ENCODE assay signal across 20 mouse cellular contexts in the genomic region with DNA sequence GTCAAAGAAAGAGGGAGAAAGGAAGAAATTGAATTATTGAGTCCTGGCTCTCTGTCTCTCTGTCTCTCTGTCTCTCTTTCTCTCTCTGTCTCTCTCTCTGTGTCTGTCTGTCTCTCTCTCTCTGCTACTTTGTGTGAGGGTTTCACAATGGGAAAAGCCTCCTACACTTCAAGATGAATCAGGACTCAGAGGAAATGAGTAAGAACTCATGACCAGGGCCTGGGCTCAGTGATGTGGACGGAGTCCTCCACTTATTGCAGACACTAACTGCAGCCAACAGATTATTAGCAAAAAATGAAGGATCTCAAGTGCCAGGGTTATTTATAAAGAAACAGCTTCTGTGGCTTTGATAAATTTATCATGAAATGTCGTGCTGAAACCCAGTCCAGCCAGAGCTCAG. TPM values are rescaled to one million over a fixed set of nuclear protein-coding genes. Genes with fewer than 3 reads are reported as not detected.
"Had no signal": no experiment of that assay in that cellular context is flagged by ENCODE, and none has a peak within 500 bp of the region (broad histone marks: within the 10 kb centered on the region; RNA-seq: fewer than 3 reads in every experiment).

No protein-coding gene starts in this region.

- ATAC-seq: lung, postnatal 0 days had no signal

- H3K9ac ChIP-seq: liver, embryonic 14.5 days; lung, embryonic 15.5 days; midbrain, embryonic 12.5 days; neural tube, embryonic 13.5 days; neural tube, embryonic 15.5 days; stomach, embryonic 15.5 days had no signal

- H3K9me3 ChIP-seq: lung, embryonic 15.5 days; midbrain, embryonic 10.5 days; midbrain, embryonic 12.5 days; neural tube, embryonic 13.5 days; neural tube, embryonic 15.5 days; stomach, embryonic 15.5 days had no signal

- H3K27ac ChIP-seq: liver, embryonic 14.5 days; lung, embryonic 15.5 days; midbrain, embryonic 10.5 days; midbrain, embryonic 12.5 days; neural tube, embryonic 13.5 days; neural tube, embryonic 15.5 days; stomach, embryonic 15.5 days; stomach, postnatal 0 days had no signal

- H3K36me3 ChIP-seq: lung, embryonic 15.5 days; midbrain, embryonic 10.5 days; midbrain, embryonic 12.5 days; neural tube, embryonic 13.5 days; neural tube, embryonic 15.5 days; stomach, embryonic 15.5 days had no signal

- H3K4me3 ChIP-seq: lung, embryonic 15.5 days; midbrain, embryonic 10.5 days; midbrain, embryonic 12.5 days; myocyte; neural tube, embryonic 13.5 days; neural tube, embryonic 15.5 days; stomach, embryonic 15.5 days had no signal

- H3K27me3 ChIP-seq: lung, embryonic 15.5 days; midbrain, embryonic 12.5 days; neural tube, embryonic 13.5 days; neural tube, embryonic 15.5 days; stomach, embryonic 15.5 days had no signal

- DNase-seq: lung, adult 2 months; lung, postnatal 14 days; lung, postnatal 36 days; midbrain, embryonic 14.5 days; right cerebral cortex, postnatal 14 days; thymus, adult 2 months; thymus, postnatal 36 days had no signal

- H3K4me1 ChIP-seq: neural tube, embryonic 15.5 days had no signal

- H3K4me2 ChIP-seq: lung, embryonic 15.5 days; midbrain, embryonic 12.5 days; neural tube, embryonic 13.5 days; neural tube, embryonic 15.5 days; stomach, embryonic 15.5 days had no signal

RNA-seq across cellular contexts. Expression of a gene that starts 43.8 kb away (rescaled TPM):
- total RNA-seq: megakaryocyte, adult 5-6 weeks; megakaryocyte-erythroid progenitor cell, adult 5-6 weeks had no signal
- polyA plus RNA-seq: lung, embryonic 15.5 days; lung, postnatal 0 days; midbrain, embryonic 10.5 days; midbrain, embryonic 12.5 days; midbrain, embryonic 14.5 days; myocyte; neural tube, embryonic 11.5 days; neural tube, embryonic 13.5 days; neural tube, embryonic 15.5 days had no signal

RNA-seq across cellular contexts. Expression of a gene that starts 44.4 kb away (rescaled TPM):
- total RNA-seq: megakaryocyte-erythroid progenitor cell, adult 5-6 weeks had no signal
